Mouse (Mus musculus) ZHBTc4 (cell line): ENCODE data around the gene Ctsw.

Experiments used
- DNase-seq: peaks from one replicate; pipeline ENCODE4 v3.0.0-alpha.2; 2011; ENCODE audit warnings: low read depth, low spot score

Gene Ctsw

GRCm38 (mm10) chr19:5432992-5433852, 35.1 kb downstream of the Ctsw start:
- peak; percentile 53 for DNase-seq

GRCm38 (mm10) chr19:5431911-5432464, 36.3 kb downstream of the Ctsw start:
- no peak for DNase-seq

GRCm38 (mm10) chr19:5430408-5430807, 37.9 kb downstream of the Ctsw start:
- DNase-seq = no peak

GRCm38 (mm10) chr19:5429806-5430205, 38.5 kb downstream of the Ctsw start:
- DNase-seq = no peak

GRCm38 (mm10) chr19:5429219-5429618, 39.1 kb downstream of the Ctsw start:
- DNase-seq = no peak

- peak; percentile 40 for DNase-seq
These were observed 40.2 kb downstream of the Ctsw start for GRCm38 (mm10) chr19:5428083-5428482.

GRCm38 (mm10) chr19:5426640-5427290, 41.5 kb downstream of the Ctsw start:
- DNase-seq = no peak

GRCm38 (mm10) chr19:5425906-5426565, 42.3 kb downstream of the Ctsw start:
- no peak for DNase-seq

- peak; percentile 98 for DNase-seq
These were observed 43.2 kb downstream of the Ctsw start, which contains the start of the genes Drap1 and AI837181 for GRCm38 (mm10) chr19:5424782-5425741. Gene Drap1 (minus strand): TSS chr19:5424979. Gene AI837181 (plus strand): TSS chr19:5425144.

GRCm38 (mm10) chr19:5424092-5424781, 44.1 kb downstream of the Ctsw start:
- peak; percentile 82 for DNase-seq

- DNase-seq = no peak
These were observed 44.7 kb downstream of the Ctsw start for GRCm38 (mm10) chr19:5423561-5423960.

- no peak for DNase-seq
These were observed 45.3 kb downstream of the Ctsw start for GRCm38 (mm10) chr19:5422895-5423443.

GRCm38 (mm10) chr19:5422267-5422666, 46.0 kb downstream of the Ctsw start:
- DNase-seq = no peak

- no peak for DNase-seq
These were observed 46.5 kb downstream of the Ctsw start for GRCm38 (mm10) chr19:5421784-5422183.

- DNase-seq = no peak
These were observed 47.7 kb downstream of the Ctsw start for GRCm38 (mm10) chr19:5420579-5420978.

GRCm38 (mm10) chr19:5419630-5420029, 48.7 kb downstream of the Ctsw start:
- no peak for DNase-seq

- no peak for DNase-seq
These were observed 49.4 kb downstream of the Ctsw start for GRCm38 (mm10) chr19:5418750-5419466.
